Mouse (Mus musculus): ENCODE data around the gene Olfr1350. TPM values are rescaled to one million over a fixed set of nuclear protein-coding genes. Genes with fewer than 3 reads are reported as not detected.

Olfr1350 gene
- polyA plus RNA-seq (2014; fragmentation: Illumina TruSeq; extraction: RNeasy Lipid Tissue Mini Kit (QIAGEN cat#74804); ENCODE audit: low read depth, low replicate concordance), result not detected

GRCm38 (mm10) chr7:6564541-6564940, at the start of gene Olfr1350:
TSS of gene Olfr1350 (plus strand) at chr7:6564841.

GRCm38 (mm10) chr7:6522850-6523249, 41.8 kb upstream of the Olfr1350 start, which contains the start of gene Olfr1349:
TSS of gene Olfr1349 (minus strand) at chr7:6522950.

Other genes starting within 250 kb of the Olfr1350 start
- gene Zfp583, start 233.6 kb upstream of the Olfr1350 start, polyA plus RNA-seq (2014; fragmentation: Illumina TruSeq; extraction: RNeasy Lipid Tissue Mini Kit (QIAGEN cat#74804); ENCODE audit: low read depth, low replicate concordance), result 0.58 TPM
- not detected for gene Gm3854, start 221.1 kb upstream of the Olfr1350 start, polyA plus RNA-seq (2014; fragmentation: Illumina TruSeq; extraction: RNeasy Lipid Tissue Mini Kit (QIAGEN cat#74804); ENCODE audit: low read depth, low replicate concordance)
- gene Zfp78, start 201.6 kb upstream of the Olfr1350 start, polyA plus RNA-seq (2014; fragmentation: Illumina TruSeq; extraction: RNeasy Lipid Tissue Mini Kit (QIAGEN cat#74804); ENCODE audit: low read depth, low replicate concordance), result 2.0 TPM
- gene Zfp28, start 181.5 kb upstream of the Olfr1350 start, polyA plus RNA-seq (2014; fragmentation: Illumina TruSeq; extraction: RNeasy Lipid Tissue Mini Kit (QIAGEN cat#74804); ENCODE audit: low read depth, low replicate concordance), result 1.4 TPM
- not detected for gene Smim17, start 166.1 kb upstream of the Olfr1350 start, polyA plus RNA-seq (2014; fragmentation: Illumina TruSeq; extraction: RNeasy Lipid Tissue Mini Kit (QIAGEN cat#74804); ENCODE audit: low read depth, low replicate concordance)
- not detected for gene Gm20715, start 154.6 kb upstream of the Olfr1350 start, polyA plus RNA-seq (2014; fragmentation: Illumina TruSeq; extraction: RNeasy Lipid Tissue Mini Kit (QIAGEN cat#74804); ENCODE audit: low read depth, low replicate concordance)
- gene Olfr1344, start 126.2 kb upstream of the Olfr1350 start, polyA plus RNA-seq (2014; fragmentation: Illumina TruSeq; extraction: RNeasy Lipid Tissue Mini Kit (QIAGEN cat#74804); ENCODE audit: low read depth, low replicate concordance), result not detected
- not detected for gene Olfr1336, start 108.7 kb upstream of the Olfr1350 start, polyA plus RNA-seq (2014; fragmentation: Illumina TruSeq; extraction: RNeasy Lipid Tissue Mini Kit (QIAGEN cat#74804); ENCODE audit: low read depth, low replicate concordance)
- not detected for gene Olfr1346, start 97.7 kb upstream of the Olfr1350 start, polyA plus RNA-seq (2014; fragmentation: Illumina TruSeq; extraction: RNeasy Lipid Tissue Mini Kit (QIAGEN cat#74804); ENCODE audit: low read depth, low replicate concordance)
- gene Olfr5, start 77.9 kb upstream of the Olfr1350 start, polyA plus RNA-seq (2014; fragmentation: Illumina TruSeq; extraction: RNeasy Lipid Tissue Mini Kit (QIAGEN cat#74804); ENCODE audit: low read depth, low replicate concordance), result not detected
- gene Olfr1347, start 65.1 kb upstream of the Olfr1350 start, polyA plus RNA-seq (2014; fragmentation: Illumina TruSeq; extraction: RNeasy Lipid Tissue Mini Kit (QIAGEN cat#74804); ENCODE audit: low read depth, low replicate concordance), result not detected
- gene Olfr1348, start 56.1 kb upstream of the Olfr1350 start, polyA plus RNA-seq (2014; fragmentation: Illumina TruSeq; extraction: RNeasy Lipid Tissue Mini Kit (QIAGEN cat#74804); ENCODE audit: low read depth, low replicate concordance), result not detected
- not detected for gene Olfr1349, start 41.9 kb upstream of the Olfr1350 start, polyA plus RNA-seq (2014; fragmentation: Illumina TruSeq; extraction: RNeasy Lipid Tissue Mini Kit (QIAGEN cat#74804); ENCODE audit: low read depth, low replicate concordance)
- gene Zim1, start 131.6 kb downstream of the Olfr1350 start, polyA plus RNA-seq (2014; fragmentation: Illumina TruSeq; extraction: RNeasy Lipid Tissue Mini Kit (QIAGEN cat#74804); ENCODE audit: low read depth, low replicate concordance), result 0.08 TPM
- 7.1 TPM for gene Peg3, start 165.6 kb downstream of the Olfr1350 start, polyA plus RNA-seq (2014; fragmentation: Illumina TruSeq; extraction: RNeasy Lipid Tissue Mini Kit (QIAGEN cat#74804); ENCODE audit: low read depth, low replicate concordance)
- not detected for gene Usp29, start 165.7 kb downstream of the Olfr1350 start, polyA plus RNA-seq (2014; fragmentation: Illumina TruSeq; extraction: RNeasy Lipid Tissue Mini Kit (QIAGEN cat#74804); ENCODE audit: low read depth, low replicate concordance)